Mouse (Mus musculus) thymus, adult 2 months (tissue): ENCODE results near the gene Dbn1.

Experiments used
- CTCF ChIP-seq: fragments of 200-500 bp; IDR thresholded peaks from 2 replicates; pipeline ENCODE4 v1.5.1; 2012; ENCODE audit warnings: mild to moderate bottlenecking, control low read depth, low read length, moderate library complexity, borderline replicate concordance; ENCODE audit not compliant: control insufficient read depth, poor library complexity, insufficient read depth; ENCODE audit errors: extremely low read depth
- POLR2A ChIP-seq: fragments of 200-500 bp; IDR thresholded peaks from 2 replicates; pipeline ENCODE4 v1.6.1; 2012; ENCODE audit warnings: mild to moderate bottlenecking, low read length, control low read depth, moderate library complexity; ENCODE audit not compliant: control insufficient read depth, poor library complexity, insufficient read depth; ENCODE audit errors: extremely low read depth

DNA sequence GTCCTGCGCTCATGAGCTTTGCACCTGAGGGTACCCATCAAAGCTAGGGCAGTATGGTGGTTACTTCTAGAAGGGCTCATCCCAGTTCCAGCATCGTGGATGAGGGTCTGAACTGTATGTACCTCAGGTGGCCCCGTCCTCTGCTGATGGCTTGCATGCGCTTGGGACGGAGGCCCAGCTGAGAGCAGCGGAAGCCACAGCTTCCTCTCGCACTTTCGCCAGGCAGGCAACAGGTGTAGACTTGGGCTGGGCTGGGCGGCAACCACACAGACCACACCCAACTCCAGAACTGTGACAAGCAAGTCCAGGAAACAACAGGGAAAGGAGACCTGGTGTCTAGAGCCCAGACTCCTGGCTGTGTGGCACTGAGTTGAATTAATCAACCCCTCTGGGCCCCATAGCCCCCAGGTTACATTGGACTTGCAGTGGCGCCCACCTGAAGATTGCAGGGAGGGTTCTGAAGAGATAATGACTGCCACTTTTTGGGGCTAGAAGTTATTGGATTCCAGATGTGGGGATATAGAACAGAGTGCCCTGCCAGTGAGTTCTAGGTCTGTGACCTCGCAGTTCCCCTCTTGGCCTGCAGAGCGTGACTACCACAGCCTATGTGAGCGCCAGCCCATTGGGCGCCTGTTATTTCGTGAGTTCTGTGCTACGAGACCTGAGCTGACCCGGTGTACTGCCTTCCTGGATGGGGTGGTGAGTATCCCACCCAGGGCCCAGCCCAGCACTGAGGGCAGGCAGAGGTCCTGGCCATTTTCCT, 38.1 kb downstream of the Dbn1 start:
- TF ChIP-seq CTCF (no peak), POLR2A (no peak)
